Mouse (Mus musculus) liver, embryonic 15.5 days (tissue): ENCODE measurements around the gene Foxa1. TPM values are rescaled to one million over a fixed set of nuclear protein-coding genes. Genes with fewer than 3 reads are reported as not detected.

ENCODE experiments used
- ATAC-seq: fragments of 200-750 bp; cut with Nextera tagmentation; 2 replicates; pipeline ENCODE4 v1.8.0; 2017; ENCODE audit warnings: moderate number of reproducible peaks, mild to moderate bottlenecking, moderate library complexity; ENCODE audit not compliant: insufficient read depth
- H3K27ac ChIP-seq: fragments of 300-500 bp; sonication (generic); replicated peaks from 2 replicates; pipeline ENCODE4 v1.5.1; 2015; ENCODE audit warnings: mild to moderate bottlenecking, inconsistent platforms
- H3K27me3 ChIP-seq: fragments of 300-500 bp; sonication (generic); 2 replicates; pipeline ENCODE4 v1.6.1; 2015; ENCODE audit warnings: mild to moderate bottlenecking, inconsistent platforms
- H3K36me3 ChIP-seq: fragments of 300-500 bp; sonication (generic); replicated peaks from 2 replicates; pipeline ENCODE4 v1.6.1; 2015; ENCODE audit warnings: moderate library complexity, mild to moderate bottlenecking, inconsistent platforms
- H3K4me1 ChIP-seq: fragments of 300-500 bp; sonication (generic); replicated peaks from 2 replicates; pipeline ENCODE4 v1.6.1; 2015; ENCODE audit warnings: inconsistent platforms
- H3K4me2 ChIP-seq: fragments of 300-500 bp; sonication (generic); 2 replicates; pipeline ENCODE4 v1.6.1; 2015; ENCODE audit warnings: moderate library complexity, mild to moderate bottlenecking, inconsistent platforms
- H3K4me3 ChIP-seq: fragments of 300-500 bp; sonication (generic); replicated peaks from 2 replicates; pipeline ENCODE4 v1.5.1; 2015; ENCODE audit warnings: mild to moderate bottlenecking, inconsistent platforms
- H3K9ac ChIP-seq: fragments of 300-500 bp; sonication (generic); 2 replicates; pipeline ENCODE4 v1.6.1; 2015; ENCODE audit warnings: moderate library complexity, mild to moderate bottlenecking, inconsistent platforms
- H3K9me3 ChIP-seq: fragments of 300-500 bp; sonication (generic); replicated peaks from 2 replicates; pipeline ENCODE4 v1.6.1; 2016; ENCODE audit warnings: inconsistent platforms
- WGBS: fragments of 180-500 bp; shearing (Covaris S2); methylation state at CpG from one replicate; pipeline ENCODE4 v1.1.7; 2015; ENCODE audit warnings: mixed read lengths; ENCODE audit not compliant: insufficient replicate concordance; 5-methylcytosine and 5-hydroxymethylcytosine counted together
- polyA plus RNA-seq: library from polyadenylated mRNA; unstranded; fragments of >200 nt; fragmentation: Nextera tagmentation; extraction: Ambion mirVana; gene quantifications from 2 replicates; pipeline ENCODE4 v1.2.1, GENCODE M21; 2015

The Foxa1 gene
- polyA plus RNA-seq, 1 experiment from 2014 or later = 1.2 TPM

- H3K4me2 ChIP-seq = no peak overlapping the region
- H3K4me1 ChIP-seq = no peaks in the 10 kb centered on the region
- 40% methylated on average over 12 of the region's 12 CpGs for WGBS
- no peaks in the 10 kb centered on the region for H3K36me3 ChIP-seq
- H3K27me3 ChIP-seq = no peaks in the 10 kb centered on the region
- no peak overlapping the region for H3K9ac ChIP-seq
- ATAC-seq = no peak
- H3K9me3 ChIP-seq = no peaks in the 10 kb centered on the region
- H3K27ac ChIP-seq = no peak overlapping the region
- H3K4me3 ChIP-seq = no peak overlapping the region
Observed at GRCm38 (mm10) chr12:57515702-57516377, 30.9 kb downstream of the Foxa1 start.

GRCm38 (mm10) chr12:57514552-57514951 lies 32.2 kb downstream of the Foxa1 start:
- H3K4me2 ChIP-seq = no peak overlapping the region
- no peaks in the 10 kb centered on the region for H3K36me3 ChIP-seq
- H3K4me3 ChIP-seq = no peak overlapping the region
- no peak overlapping the region for H3K27ac ChIP-seq
- no peaks in the 10 kb centered on the region for H3K4me1 ChIP-seq
- WGBS = 31% methylated on average over 1 of the region's 1 CpGs
- no peak for ATAC-seq
- H3K9me3 ChIP-seq = no peaks in the 10 kb centered on the region
- no peaks in the 10 kb centered on the region for H3K27me3 ChIP-seq
- no peak overlapping the region for H3K9ac ChIP-seq

DNA sequence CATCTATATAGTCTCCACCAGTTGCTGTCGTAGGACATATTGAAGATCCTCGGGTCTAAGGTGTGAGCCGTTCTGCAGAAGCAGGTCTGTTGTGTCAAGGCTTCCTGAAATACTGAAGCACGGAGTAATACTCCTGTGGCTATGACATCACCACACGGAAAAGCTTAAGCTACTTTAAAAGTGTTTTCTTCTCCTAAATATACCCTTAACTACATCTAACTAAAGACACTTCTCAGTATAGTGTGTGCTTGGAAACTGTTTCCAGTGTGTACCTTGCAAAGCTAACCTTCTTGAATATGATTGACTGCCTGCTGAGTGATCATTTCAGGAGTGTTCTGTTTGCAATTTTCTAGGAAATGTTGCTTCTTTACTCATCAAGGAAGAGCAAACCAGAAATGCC lies 35.2 kb downstream of the Foxa1 start:
- 58% methylated on average over 5 of the region's 5 CpGs for WGBS
- Histone ChIP-seq H3K4me3 (no peak overlapping the region), H3K9ac (no peak overlapping the region), H3K4me1 (0 out of 2 replicates have a peak, but pooled peaks cover 3% of the 10 kb centered on the region), H3K27me3 (no peaks in the 10 kb centered on the region), H3K9me3 (no peaks in the 10 kb centered on the region), H3K27ac (no peak overlapping the region), H3K4me2 (no peak overlapping the region), H3K36me3 (no peaks in the 10 kb centered on the region)
- no peak for ATAC-seq

DNA sequence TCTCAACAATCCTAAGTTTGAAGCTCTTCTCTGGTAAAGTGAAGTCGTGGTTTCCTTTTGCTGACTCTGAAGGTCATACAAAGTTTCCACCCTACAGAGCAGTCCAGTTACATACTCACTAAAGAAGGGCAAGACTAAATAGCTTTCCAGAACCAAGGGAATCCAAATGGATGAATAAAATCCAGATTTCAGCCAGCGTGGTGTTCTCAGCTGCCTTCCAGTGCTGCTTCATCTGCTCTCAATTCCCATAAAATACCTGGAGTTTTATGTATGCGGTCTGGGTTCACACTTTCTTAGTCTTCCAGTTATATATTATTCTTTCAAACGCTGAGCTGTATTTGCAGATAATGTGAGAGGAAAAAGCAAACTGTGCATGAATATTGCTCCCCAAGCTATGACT lies 35.6 kb downstream of the Foxa1 start:
- 61% methylated on average over 4 of the region's 4 CpGs for WGBS
- Histone ChIP-seq H3K9me3 (no peaks in the 10 kb centered on the region), H3K27me3 (no peaks in the 10 kb centered on the region), H3K9ac (no peak overlapping the region), H3K27ac (no peak overlapping the region), H3K4me1 (0 out of 2 replicates have a peak, but pooled peaks cover 3% of the 10 kb centered on the region), H3K36me3 (no peaks in the 10 kb centered on the region), H3K4me2 (no peak overlapping the region), H3K4me3 (no peak overlapping the region)
- no peak for ATAC-seq

GRCm38 (mm10) chr12:57509726-57510125 lies 37.0 kb downstream of the Foxa1 start:
- no peaks in the 10 kb centered on the region for H3K9me3 ChIP-seq
- H3K27me3 ChIP-seq = no peaks in the 10 kb centered on the region
- no peak overlapping the region for H3K27ac ChIP-seq
- 60% methylated on average over 4 of the region's 4 CpGs for WGBS
- H3K36me3 ChIP-seq = no peaks in the 10 kb centered on the region
- no peak overlapping the region for H3K4me2 ChIP-seq
- no peak overlapping the region for H3K4me3 ChIP-seq
- no peak for ATAC-seq
- 0 out of 2 replicates have a peak, but pooled peaks cover 3% of the 10 kb centered on the region for H3K4me1 ChIP-seq
- no peak overlapping the region for H3K9ac ChIP-seq

DNA sequence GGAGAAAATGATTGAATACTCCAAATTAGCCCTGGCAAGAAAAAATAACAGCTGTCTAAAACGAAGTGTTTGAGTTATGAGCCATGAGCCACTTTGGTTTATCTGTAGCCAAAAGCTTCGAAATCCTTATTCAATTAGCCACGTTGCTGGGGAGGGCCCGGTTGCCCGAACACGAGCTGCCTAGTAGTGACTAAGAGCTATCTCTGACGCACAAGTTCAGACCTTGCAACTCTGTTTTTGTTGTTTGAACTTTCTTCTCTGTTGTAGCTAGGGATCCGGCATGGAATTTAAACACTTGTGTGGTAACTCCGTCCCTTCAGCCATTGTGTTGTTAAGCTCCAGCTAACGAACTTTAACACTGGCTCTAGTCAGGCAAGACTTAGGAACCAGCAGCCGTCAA lies 37.8 kb downstream of the Foxa1 start:
- Histone ChIP-seq H3K36me3 (no peaks in the 10 kb centered on the region), H3K4me1 (0 out of 2 replicates have a peak, but pooled peaks cover 3% of the 10 kb centered on the region), H3K27ac (no peak overlapping the region), H3K9me3 (no peaks in the 10 kb centered on the region), H3K27me3 (no peaks in the 10 kb centered on the region), H3K4me2 (no peak overlapping the region), H3K4me3 (no peak overlapping the region), H3K9ac (no peak overlapping the region)
- 56% methylated on average over 11 of the region's 11 CpGs for WGBS
- no peak for ATAC-seq

- H3K4me2 ChIP-seq = no peak overlapping the region
- peak; percentile 68 for ATAC-seq
Observed at GRCm38 (mm10) chr12:57505329-57505728, 41.4 kb downstream of the Foxa1 start.

DNA sequence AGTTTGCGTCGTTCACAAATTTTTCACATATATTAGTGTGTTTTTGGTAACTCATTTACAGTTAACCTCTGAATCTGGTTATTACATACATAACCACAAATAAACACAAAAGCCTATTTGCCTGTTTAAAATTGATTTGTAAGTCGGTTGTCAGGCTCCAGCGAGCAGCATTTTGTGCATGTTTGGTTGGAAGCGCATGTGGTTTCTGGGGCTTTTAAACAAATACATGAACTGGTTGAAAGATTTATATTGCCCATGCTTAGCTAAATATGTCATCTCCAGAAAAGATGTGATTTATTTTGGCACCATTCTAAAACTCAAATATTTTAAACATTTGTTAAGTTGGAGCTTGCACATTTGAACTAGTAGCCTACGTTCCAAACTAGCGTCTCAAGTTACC lies 46.5 kb downstream of the Foxa1 start:
- 81% methylated on average over 7 of the region's 7 CpGs for WGBS

More at GRCm38 (mm10) chr12:57505329-57505728, 41.4 kb downstream of the Foxa1 start:
- Histone ChIP-seq H3K27me3 (no peaks in the 10 kb centered on the region), H3K27ac (no peak overlapping the region), H3K4me3 (no peak overlapping the region), H3K36me3 (no peaks in the 10 kb centered on the region), H3K4me1 (0 out of 2 replicates have a peak, but pooled peaks cover 3% of the 10 kb centered on the region), H3K9me3 (no peaks in the 10 kb centered on the region), H3K9ac (no peak overlapping the region)
- WGBS = 65% methylated on average over 7 of the region's 7 CpGs

DNA sequence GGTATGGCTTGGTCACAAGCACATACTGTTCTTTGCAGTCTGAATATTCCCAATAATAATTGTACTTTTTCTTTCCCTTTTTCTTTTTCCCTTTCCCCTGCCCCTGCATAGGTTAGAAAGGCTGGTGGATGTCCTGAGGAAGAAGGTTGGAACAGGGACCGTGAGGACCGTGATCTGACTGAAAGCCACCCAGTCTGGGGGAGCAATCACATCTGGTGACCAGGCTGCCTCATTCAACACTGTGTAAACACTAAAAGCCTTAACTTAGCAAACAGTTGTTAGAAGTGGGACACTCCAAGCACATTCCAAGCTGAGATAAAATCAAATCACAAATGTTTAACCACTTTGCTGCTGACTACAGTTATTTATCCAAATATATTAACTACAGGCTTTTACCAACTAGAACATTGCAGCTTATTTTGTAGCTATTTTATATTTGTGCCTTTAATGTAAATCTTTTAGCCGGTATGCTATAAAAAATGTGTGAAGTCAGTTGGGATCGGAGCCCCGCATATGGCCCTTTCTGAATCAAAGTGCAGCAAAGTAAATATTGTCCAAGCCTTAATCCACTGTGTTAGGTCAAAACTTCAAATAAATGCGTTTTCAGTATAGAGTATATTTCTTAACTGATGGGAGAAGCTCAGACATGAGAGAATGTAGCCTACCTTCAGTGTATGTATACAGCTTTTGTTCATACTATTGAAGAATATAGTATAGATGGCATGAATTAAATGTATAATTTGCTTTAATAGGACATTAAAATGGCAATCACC lies 50.2 kb downstream of the Foxa1 start:
- H3K36me3 ChIP-seq = no peaks in the 10 kb centered on the region
- 58% methylated on average over 6 of the region's 6 CpGs for WGBS
- H3K9me3 ChIP-seq = no peaks in the 10 kb centered on the region
- no peak overlapping the region for H3K9ac ChIP-seq
- H3K27ac ChIP-seq = no peak overlapping the region
- no peak overlapping the region for H3K4me3 ChIP-seq
- ATAC-seq = no peak
- H3K27me3 ChIP-seq = no peaks in the 10 kb centered on the region
- H3K4me2 ChIP-seq = no peak overlapping the region
- no peaks in the 10 kb centered on the region for H3K4me1 ChIP-seq

More for the DNA sequence above, 46.5 kb downstream of the Foxa1 start:
- Histone ChIP-seq H3K27me3 (no peaks in the 10 kb centered on the region), H3K4me1 (no peaks in the 10 kb centered on the region), H3K36me3 (no peaks in the 10 kb centered on the region), H3K27ac (no peak overlapping the region), H3K9ac (no peak overlapping the region), H3K4me2 (no peak overlapping the region), H3K4me3 (no peak overlapping the region), H3K9me3 (no peaks in the 10 kb centered on the region)
- ATAC-seq = no peak
